Mouse (Mus musculus): ENCODE measurements around the gene Gm6408.
A peak's percentile ranks its signal among the peaks of the same experiment; 100 is the strongest.
"Not testable (repeated sequence)": the region's sequence is repeated elsewhere in the genome, so short reads cannot be mapped to it uniquely, and the experiment has no call there.

Gene Gm6408

DNA sequence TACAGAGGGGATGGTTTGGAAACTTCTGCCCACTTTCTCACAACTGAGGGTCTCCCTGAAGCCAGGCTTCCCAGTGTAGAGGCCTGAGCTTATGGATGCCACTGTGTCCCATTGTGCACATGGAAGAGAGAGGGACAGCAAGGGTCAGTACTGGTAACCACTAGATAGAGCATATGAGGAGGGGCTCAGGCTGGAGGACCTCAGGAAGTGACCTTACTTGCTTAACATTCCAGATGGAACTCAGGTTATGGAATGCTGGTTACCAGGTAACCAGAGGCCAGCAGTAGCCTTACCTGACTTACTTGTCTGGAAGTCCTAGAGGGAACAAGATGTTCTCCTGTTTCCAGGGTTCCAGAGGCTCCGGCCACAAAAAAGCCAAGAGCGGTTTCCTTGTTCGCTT lies at the start of gene Gm6408:
Gene Gm6408, plus strand, starts transcription at position 301 of the 400 bp plus-strand sequence.
- DNase-seq, result not testable (repeated sequence)

GRCm38 (mm10) chr5:146432476-146432875 lies 49.3 kb upstream of the Gm6408 start:
- no peak for DNase-seq

GRCm38 (mm10) chr5:146435316-146435715 lies 46.4 kb upstream of the Gm6408 start:
- no peak for DNase-seq

DNA sequence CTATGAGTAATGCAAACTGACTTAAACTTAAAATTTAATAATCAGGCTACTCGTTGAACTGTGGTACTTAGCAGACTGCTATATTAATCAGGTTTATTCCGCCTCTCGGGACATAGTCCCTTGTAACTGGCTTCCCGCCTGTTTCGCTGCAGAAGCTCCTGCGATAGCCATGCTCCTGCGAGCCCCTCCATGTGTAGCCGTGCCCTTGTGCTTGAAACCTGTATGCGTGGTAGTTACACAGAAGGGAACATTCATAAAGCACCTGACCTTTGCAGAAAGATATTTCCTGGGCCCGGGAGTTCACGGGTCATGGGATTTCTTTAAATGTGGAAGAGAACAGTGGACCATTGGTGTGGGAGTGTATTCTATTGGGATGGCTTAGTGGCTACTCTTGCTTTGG lies 45.0 kb upstream of the Gm6408 start:
- DNase-seq, result no peak

GRCm38 (mm10) chr5:146439152-146439781 lies 42.5 kb upstream of the Gm6408 start:
- DNase-seq, result no peak

DNA sequence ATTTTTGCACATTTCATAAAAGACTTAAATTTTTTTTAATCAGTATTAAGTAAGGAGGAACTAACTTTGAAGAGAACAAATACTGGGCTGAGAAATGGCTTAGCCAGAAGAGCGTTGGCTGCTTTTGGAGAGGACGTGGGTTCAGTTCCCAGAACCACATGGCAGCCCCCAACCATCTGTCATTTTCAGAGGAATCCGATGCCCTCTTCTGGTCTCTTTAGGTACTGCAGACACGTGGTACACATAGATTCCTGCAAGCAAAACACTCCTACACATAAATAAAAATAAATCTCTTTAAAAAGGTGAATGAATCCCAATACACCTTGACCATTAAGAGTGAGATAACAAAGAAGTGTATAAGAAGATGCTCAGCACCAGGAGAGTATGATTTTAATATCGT lies 41.5 kb upstream of the Gm6408 start:
- DNase-seq, result no peak

- DNase-seq, result no peak
Measured at GRCm38 (mm10) chr5:146442767-146443166, 39.0 kb upstream of the Gm6408 start.

DNA sequence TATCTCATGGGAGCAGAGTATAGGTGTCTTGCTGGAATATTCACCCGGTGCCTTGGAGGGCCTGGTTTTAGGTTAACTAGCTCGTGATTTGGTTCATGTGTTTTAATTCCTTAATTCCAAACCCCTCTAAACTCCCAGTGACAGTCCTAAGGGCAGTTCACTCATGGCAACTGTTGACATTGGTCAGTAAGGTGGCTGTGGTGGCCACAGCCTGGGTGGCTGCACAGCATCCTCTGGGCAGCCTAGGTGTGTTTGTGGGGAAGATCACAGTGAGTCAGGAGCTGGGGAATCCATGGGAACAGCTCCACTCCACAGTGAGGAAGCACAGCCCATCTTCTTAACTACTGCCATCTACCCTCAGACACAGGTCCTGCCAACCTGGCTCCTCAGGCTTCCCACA lies 35.1 kb upstream of the Gm6408 start:
- no peak for DNase-seq

DNA sequence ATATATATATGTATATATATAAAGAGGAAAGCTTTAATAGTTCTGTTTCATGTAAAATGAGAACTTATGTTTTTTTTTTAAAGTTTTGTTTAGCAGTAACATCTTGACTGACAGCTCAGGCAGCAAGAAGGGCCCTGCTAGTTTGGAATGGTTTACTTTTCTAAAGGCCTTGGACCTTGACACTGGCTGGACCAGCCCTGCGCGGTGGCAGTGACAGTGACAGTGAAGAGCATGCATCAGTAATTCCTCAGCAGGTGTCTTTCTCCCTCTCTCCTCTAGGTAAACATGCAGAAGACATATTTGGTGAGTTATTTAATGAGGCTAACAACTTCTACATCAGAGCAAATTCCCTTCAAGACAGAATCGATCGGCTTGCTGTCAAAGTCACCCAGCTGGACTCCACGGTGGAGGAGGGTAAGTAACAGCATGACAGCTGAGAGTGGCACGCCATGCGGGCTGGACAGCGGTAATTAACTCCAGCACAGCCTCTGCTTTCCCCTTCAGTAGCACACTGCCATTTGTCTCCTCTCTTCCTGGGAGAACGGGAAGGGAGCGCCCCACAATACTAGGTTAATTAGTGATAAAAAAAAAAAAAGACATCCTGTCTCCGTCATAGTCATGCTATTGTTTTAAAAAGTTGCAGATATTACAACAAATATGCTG lies 30.0 kb upstream of the Gm6408 start:
- no peak for DNase-seq

DNA sequence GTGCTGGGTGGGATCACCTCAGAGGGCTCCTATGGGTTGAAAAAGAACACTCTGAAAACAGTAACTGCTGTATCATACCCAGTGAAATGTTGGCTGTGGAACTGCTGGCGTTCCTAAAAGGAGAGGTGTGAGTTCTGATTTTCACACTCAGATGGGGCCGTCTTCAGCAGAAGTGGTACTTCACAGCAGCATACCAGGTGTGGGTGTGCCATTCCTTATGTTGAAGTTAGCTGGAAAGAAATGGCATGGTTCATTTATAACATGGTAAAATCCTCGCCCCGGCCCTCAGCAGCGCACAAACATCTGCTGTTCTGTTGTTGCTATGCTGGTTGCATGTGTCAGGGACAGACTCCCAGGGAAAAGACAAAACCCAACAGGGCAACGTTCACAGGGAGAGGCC lies 28.2 kb upstream of the Gm6408 start:
- DNase-seq, result no peak

GRCm38 (mm10) chr5:146461612-146462011 lies 20.2 kb upstream of the Gm6408 start:
- no peak for DNase-seq

- DNase-seq, result no peak
Measured at GRCm38 (mm10) chr5:146466663-146467062, 15.1 kb upstream of the Gm6408 start.

- peak in 1 of 2 experiments; percentile 33 for DNase-seq
Measured at GRCm38 (mm10) chr5:146468311-146468710, 13.5 kb upstream of the Gm6408 start.

DNA sequence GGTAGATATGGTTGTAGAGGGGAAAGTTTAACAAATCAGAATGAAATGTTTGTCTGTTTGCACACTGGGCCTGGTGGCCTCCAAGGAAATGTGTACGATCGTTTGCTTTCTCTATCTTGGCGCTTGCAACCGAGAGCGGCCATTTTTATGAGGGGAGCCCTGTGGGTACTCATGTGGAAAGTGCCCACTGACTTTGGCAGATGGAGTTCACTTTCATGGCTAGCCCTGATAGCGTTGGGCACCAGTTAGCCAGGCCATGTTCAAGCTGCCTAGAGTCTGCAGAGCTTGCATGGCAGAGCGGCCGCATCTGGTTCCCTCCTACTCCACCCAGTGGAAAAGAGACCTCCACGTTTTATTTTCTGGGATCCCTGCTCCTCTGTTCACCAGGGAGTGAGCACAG lies 10.9 kb upstream of the Gm6408 start:
- no peak for DNase-seq

DNA sequence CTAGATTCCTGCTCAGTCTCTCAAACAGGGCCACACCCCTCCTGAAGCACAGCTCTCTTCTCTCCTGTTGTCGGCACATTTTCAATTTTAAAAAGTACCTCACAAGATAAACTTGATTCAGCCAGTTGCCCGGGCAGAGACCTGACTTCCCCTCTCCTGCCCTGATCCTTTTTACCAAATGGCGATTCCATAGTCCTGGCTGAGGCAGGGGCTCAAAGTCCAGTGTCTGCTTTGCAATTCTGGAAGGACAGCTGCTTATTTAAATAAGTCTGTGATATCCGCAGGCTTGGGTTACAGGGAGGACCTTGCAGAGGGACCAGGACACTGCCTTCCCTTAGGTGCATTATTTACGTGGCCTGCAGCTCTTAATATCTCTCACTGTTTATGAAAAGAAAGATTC lies 10.5 kb upstream of the Gm6408 start:
- DNase-seq, result no peak

GRCm38 (mm10) chr5:146471821-146472220 lies 9.9 kb upstream of the Gm6408 start:
- no peak for DNase-seq

DNA sequence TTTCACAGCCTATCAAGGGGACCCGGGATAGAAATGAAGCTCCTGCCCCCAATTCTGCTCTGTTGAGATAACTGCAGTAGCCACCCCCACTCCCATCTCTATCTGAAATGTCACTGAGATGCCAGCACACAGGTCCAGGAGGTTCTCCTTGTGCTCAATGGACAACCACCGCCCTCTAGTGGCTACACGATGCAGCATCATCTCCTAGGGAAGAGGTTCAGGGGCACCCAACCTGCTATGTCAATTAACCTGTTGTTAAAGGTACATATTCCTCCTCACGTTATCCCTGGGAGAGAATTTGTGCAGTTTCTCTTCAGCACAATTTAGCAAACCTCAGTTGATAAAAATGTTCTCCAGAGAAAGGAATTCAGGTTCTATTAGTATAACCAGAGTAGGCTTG lies 2.2 kb upstream of the Gm6408 start:
- peak; percentile 61 to 75 for DNase-seq

- peak; percentile 56 to 70 for DNase-seq
Measured at GRCm38 (mm10) chr5:146488959-146489358, 7.2 kb downstream of the Gm6408 start.

- not testable (repeated sequence) for DNase-seq
Measured at GRCm38 (mm10) chr5:146491063-146491462, 9.3 kb downstream of the Gm6408 start, which contains the start of gene Gm6370. Gene Gm6370 (plus strand): TSS chr5:146491363.

- not testable (repeated sequence) for DNase-seq
Measured at GRCm38 (mm10) chr5:146502099-146502498, 20.3 kb downstream of the Gm6408 start, which contains the start of gene 4930449I24Rik. Gene 4930449I24Rik (plus strand): TSS chr5:146502399.

DNA sequence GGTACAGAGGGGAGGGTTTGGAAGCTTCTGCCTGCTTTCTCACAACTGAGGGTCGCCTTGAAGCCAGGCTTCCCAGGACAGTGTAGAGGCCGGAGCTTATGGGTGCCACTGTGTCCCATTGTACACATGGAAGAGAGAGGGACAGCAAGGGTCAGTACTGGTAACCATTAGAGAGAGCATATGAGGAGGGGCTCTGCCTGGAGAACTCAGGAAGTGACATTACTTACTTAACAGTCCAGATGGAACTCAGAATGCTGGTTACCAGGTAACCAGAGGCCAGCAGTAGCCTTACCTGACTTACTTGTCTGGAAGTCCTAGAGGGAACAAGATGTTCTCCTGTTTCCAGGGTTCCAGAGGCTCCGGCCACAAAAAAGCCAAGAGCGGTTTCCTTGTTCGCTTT lies 32.1 kb downstream of the Gm6408 start, which contains the start of gene Gm3402:
Gene Gm3402, plus strand, starts transcription at position 301 of the 400 bp plus-strand sequence.
- DNase-seq, result not testable (repeated sequence)

- not testable (repeated sequence) for DNase-seq
Measured at GRCm38 (mm10) chr5:146525501-146525900, 43.7 kb downstream of the Gm6408 start, which contains the start of gene Gm3404. Gene Gm3404 (plus strand): TSS chr5:146525801.

Measured in cerebellum, postnatal 25 days (tissue).